Mouse (Mus musculus) cerebellum, adult 18-20 months (tissue): ENCODE data around the gene Matk.

Experiments used
- DNase-seq, 2 experiments: peaks; one replicate each; pipeline ENCODE4 v3.0.0; 2021

Gene Matk

GRCm38 (mm10) chr10:81244146-81244545 is 8.6 kb upstream of the Matk start:
- DNase-seq = no peak

- peak; percentile 83 to 90 for DNase-seq
These were observed 8.1 kb upstream of the Matk start for GRCm38 (mm10) chr10:81244595-81244994.

DNA sequence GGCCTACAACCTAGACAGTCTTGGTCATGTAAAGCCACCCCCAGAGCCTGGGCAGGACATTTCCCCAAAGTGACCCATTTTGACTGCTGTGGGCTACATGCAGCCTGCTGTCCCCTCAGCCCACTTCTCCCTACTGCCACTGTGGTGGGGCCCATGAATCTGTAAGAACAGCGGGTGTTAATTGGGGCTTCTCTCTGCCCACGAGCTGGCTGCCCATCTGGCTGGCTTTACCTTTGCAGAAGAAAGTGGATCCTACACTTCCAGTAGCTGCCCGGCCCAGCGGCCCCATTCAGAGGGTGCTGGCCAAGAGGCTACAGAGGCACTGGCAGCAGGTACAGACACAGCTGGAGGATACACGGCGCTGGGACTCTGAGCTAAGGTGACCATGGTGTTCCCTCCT is 7.6 kb upstream of the Matk start:
- no peak for DNase-seq

GRCm38 (mm10) chr10:81247804-81248203 is 4.9 kb upstream of the Matk start:
- no peak for DNase-seq

GRCm38 (mm10) chr10:81249442-81249841 is 3.3 kb upstream of the Matk start:
- no peak for DNase-seq

DNA sequence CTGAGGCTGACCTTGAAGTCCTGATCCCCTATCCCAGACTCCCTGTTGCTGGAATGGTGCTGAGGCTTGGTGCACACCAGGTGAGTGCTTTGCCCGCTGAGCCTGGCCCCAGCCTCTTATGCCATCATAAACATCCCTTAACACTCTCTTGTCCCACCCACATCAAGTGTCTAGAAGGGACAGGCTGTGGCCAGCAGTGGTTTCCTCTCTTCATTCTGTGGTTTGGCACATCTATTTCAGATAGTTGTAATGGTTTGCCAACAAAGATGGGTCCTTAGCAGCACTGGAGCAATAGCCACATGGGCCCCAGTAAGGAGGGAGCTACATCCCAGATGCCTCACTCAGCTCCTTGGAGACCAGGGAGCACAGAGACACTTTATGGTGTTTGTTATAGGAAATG is 2.2 kb downstream of the Matk start:
- no peak for DNase-seq

GRCm38 (mm10) chr10:81257158-81258039 is 4.7 kb downstream of the Matk start:
- DNase-seq = peak; percentile 53 to 65

GRCm38 (mm10) chr10:81259225-81259884 is 6.6 kb downstream of the Matk start:
- no peak for DNase-seq

- DNase-seq = no peak
These were observed 8.3 kb downstream of the Matk start for GRCm38 (mm10) chr10:81261025-81261424.

- no peak for DNase-seq
These were observed 12.8 kb downstream of the Matk start for GRCm38 (mm10) chr10:81265540-81265939.

- peak; percentile 96 to 99 for DNase-seq
These were observed 13.7 kb downstream of the Matk start, which contains the start of the genes Mrpl54 and Apba3 for GRCm38 (mm10) chr10:81266211-81267105. Mrpl54 (minus strand) TSS chr10:81266934. Apba3 (plus strand) TSS chr10:81266960.

DNA sequence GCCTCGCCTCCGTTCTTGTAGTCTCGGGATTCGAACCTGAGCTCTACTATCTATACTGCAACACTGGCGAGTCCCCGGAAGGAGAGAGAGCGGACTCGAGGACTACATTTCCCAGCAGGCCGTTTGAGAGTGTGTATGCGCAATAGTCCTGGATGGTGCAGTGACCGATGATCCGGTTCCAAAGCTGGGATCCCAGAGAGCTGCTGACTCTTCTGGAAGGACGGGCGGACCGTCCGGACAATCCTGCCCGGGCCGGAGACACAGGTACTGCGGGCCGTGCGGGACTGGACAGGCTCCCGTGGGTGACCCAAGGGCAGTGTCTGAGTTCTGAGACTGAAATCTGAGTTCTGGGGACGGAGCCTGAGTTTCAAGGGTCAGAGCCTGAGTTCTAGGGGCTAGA is 15.3 kb downstream of the Matk start:
- DNase-seq = peak; percentile 85 to 93

DNA sequence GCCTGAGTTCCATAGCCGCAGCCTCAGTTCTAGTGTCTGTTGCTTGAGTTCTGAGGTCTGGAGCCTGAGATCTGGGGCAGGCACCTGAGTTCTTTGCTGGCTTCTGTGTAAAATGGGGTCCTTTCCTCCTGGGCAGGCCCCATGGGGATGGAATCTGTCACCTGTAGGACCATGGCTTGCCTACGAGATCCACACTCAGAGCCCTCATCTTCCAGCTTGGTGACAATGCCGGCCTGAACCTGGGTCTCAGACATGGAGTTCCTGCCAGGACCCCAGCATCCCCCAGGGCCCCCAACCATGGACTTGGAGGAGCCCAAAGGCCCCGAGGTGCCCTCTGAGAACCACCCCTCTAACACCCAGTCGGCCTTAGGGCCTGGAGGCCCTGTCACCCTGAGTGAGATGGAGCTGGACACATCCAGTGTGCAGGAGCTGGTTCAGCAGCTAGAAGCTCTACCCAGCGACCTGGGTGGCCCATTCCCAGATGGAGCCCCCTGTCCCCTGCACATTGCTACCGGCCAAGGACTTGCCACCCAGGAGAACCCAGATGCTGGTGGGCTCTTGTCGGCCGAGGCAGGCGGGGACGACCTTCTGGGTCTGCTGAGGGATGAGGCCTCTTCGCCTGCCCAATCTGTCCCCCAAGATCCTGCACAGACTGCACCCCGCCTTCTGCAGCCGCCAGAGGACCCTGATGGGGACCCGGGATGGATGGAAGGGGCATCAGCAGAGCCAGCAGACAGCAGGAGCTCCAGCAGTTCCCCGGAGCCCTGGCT is 16.1 kb downstream of the Matk start:
- no peak for DNase-seq

DNA sequence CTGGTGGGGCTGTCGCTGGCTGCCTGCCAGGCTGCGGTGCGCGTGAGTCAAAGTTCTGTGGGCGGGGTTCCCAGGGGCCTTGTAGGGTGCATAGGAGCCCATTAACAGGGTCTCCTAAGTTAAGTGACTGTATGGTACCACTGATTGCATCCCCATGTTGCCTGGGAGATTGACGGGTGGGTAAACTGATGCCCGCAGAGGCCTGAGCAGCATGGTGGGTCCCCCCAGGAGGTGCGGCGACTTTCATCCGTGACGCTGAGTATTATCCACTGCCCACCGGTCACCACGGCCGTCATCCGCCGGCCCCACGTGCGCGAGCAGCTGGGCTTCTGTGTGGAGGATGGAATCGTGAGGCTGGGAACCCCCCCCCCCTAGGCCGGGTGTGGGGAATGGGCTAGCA is 19.6 kb downstream of the Matk start:
- no peak for DNase-seq

DNA sequence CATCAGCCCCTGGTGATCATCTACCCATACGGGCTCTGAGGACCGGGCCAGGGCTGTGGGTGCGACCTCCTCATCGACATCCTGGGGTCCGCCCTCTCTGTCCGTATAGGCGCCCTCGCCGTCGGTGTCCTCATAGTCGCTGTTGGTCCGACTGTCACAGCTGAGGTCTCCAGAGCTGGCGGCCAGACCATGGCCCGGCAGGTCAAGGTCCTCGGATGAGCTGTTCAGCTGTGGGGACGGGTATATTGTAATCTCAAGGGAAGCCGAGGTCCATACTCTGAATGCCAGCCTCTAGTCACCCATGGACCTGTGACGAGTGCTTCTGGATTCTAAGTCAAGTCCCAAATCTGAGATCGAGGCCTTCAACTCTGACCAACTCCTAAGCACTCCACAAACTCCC is 21.1 kb downstream of the Matk start:
- DNase-seq = no peak

- peak in 1 of 2 experiments; percentile 47 for DNase-seq
These were observed 24.9 kb downstream of the Matk start for GRCm38 (mm10) chr10:81277676-81278075.

- no peak for DNase-seq
These were observed 26.8 kb downstream of the Matk start for GRCm38 (mm10) chr10:81279496-81279895.

GRCm38 (mm10) chr10:81284189-81284588 is 31.5 kb downstream of the Matk start:
- DNase-seq = no peak

- no peak for DNase-seq
These were observed 32.0 kb downstream of the Matk start for GRCm38 (mm10) chr10:81284719-81285118.

DNA sequence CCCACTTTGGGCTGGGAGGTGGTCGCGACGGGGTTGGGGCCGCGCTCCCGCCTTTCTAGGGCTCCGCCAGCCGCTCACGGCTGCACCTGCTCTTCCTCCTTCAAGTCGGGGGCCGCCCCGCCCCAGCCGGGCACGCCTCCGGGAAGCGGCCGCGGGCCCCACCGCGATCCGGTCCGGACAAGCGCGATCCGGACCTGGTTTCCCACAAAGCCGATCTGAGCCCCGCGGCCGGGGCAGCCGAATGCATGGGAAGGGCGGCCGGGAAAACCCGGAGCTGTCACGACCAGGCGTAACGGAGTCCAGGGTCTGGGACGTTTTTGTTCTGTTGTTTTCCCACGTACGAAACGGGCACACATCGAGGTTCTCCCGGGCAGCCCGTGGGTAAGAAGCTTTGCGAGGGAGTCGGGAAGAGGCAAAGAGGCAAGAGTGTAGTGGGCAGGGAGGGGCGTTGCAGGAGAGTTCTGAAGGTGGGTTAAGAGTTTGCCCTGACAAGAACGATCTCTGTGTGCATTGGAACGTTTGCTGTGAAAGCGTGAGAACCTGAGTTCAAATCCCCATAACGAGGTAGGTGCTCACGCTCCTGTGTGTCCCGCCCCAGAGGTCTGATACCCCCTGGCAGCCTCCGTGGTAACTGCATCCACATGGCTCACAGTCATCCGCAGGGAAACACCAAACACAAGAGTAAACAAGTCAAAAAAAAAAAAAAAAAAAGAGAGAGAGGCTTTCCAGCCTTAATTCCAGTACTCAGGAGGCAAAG is 33.1 kb downstream of the Matk start:
- DNase-seq = peak; percentile 88 to 92

DNA sequence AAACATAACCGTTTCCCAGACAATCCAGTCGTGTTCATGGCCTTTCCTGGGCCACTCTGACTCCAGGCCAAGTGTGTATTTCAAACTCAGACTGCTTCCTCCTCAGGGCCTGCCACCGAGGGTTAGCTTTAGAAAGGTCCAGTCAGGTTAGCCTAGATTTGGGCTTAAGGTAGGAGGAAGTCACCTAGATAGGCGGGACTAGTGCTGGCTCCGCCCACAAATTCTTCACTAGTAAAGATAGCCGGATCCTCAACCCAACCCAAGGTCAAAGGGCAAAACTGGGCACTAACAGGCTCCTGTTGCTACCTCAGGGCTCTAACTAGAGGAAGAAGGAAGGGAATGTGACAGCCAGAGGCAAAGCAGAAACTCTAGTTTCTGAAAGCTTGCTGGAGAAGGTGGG is 33.9 kb downstream of the Matk start:
- DNase-seq = no peak
